In the genomic region with DNA sequence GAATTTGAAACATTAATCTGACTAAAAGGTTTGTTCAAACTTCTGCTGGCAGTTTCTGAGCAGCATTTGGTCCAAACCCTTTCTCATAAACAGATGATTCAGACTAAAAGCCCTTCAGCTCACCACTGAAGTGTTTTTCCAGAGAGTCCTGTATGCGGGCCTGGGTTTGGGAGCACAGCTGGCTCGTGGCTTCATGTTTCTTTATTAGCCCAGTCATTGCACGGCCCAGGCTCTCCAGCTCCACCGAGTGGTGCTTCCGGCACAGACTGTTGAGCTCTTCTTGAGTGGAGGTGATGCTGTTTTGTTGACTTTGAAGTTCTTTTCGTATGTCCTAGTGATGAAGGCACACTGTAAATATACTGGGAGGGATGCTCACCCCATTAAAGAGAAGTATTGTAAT, we compare ENCODE assay signal across 8 mouse cellular contexts.
DNase-seq lines count a peak whose midpoint lies in the region; ATAC-seq lines count a peak whose summit lies in the region.

No protein-coding gene starts in this region.

- peak; percentile 18 for DNase-seq in hindbrain, embryonic 10.5 days (ENCODE audit: low spot score)
- no peak for DNase-seq in hindbrain, embryonic 11.5 days (ENCODE audit: low spot score)
- DNase-seq in ES-CJ7 (ENCODE audit: low read depth, low spot score) = peak; percentile 11
- DNase-seq in gastrocnemius, postnatal 10 days = peak; percentile 45
- peak; percentile 30 for DNase-seq in lung, postnatal 14 days
- no peak for DNase-seq in left cerebral cortex, adult 11 months (ENCODE audit: low spot score)
- DNase-seq in cerebellum, postnatal 14 days = no peak
- no peak for DNase-seq in cerebellum, adult 8-10 months

- H3K9me3 ChIP-seq in hindbrain, embryonic 10.5 days = no peaks in the 10 kb centered on the region
- H3K9me3 ChIP-seq in hindbrain, embryonic 11.5 days (ENCODE audit: control insufficient read depth, low read length) = no peaks in the 10 kb centered on the region

- H3K4me3 ChIP-seq in hindbrain, embryonic 10.5 days = no peak overlapping the region
- no peak overlapping the region for H3K4me3 ChIP-seq in hindbrain, embryonic 11.5 days (ENCODE audit: low read depth, low read length)

- 49% methylated on average over 6 of the region's 6 CpGs for WGBS in hindbrain, embryonic 10.5 days
- 53% methylated on average over 6 of the region's 6 CpGs for WGBS in hindbrain, embryonic 11.5 days

- peaks cover 15% of the 10 kb centered on the region for H3K4me1 ChIP-seq in hindbrain, embryonic 10.5 days (replicated peaks)
- no peaks in the 10 kb centered on the region for H3K4me1 ChIP-seq in hindbrain, embryonic 11.5 days (replicated peaks; ENCODE audit: control insufficient read depth, insufficient read depth, low read length)

- no peak overlapping the region for H3K27ac ChIP-seq in hindbrain, embryonic 10.5 days
- H3K27ac ChIP-seq in hindbrain, embryonic 11.5 days (ENCODE audit: low read depth, low read length) = no peak overlapping the region

- no peak for ATAC-seq in hindbrain, embryonic 11.5 days (ENCODE audit: low FRiP score)

- no peaks in the 10 kb centered on the region for H3K36me3 ChIP-seq in hindbrain, embryonic 10.5 days
- H3K36me3 ChIP-seq in hindbrain, embryonic 11.5 days (ENCODE audit: control insufficient read depth, insufficient read depth, low read length) = no peaks in the 10 kb centered on the region

- H3K27me3 ChIP-seq in hindbrain, embryonic 10.5 days (ENCODE audit: insufficient read depth, poor library complexity, severe bottlenecking) = no peaks in the 10 kb centered on the region
- H3K27me3 ChIP-seq in hindbrain, embryonic 11.5 days (ENCODE audit: control insufficient read depth, insufficient read depth, low read length) = no peaks in the 10 kb centered on the region

- H3K9ac ChIP-seq in hindbrain, embryonic 11.5 days (ENCODE audit: low read depth, low read length) = no peak overlapping the region

- no peak overlapping the region for H3K4me2 ChIP-seq in hindbrain, embryonic 11.5 days (replicated peaks; ENCODE audit: low read depth, low read length)

Comparison
In these comparisons a context has a peak if more than half of its experiments do, and no peak if none do; other contexts are left out.
1. DNase-seq: peak in hindbrain, embryonic 10.5 days (single experiment), ES-CJ7 (single experiment), gastrocnemius, postnatal 10 days (single experiment) and lung, postnatal 14 days (single experiment); none in hindbrain, embryonic 11.5 days (single experiment), left cerebral cortex, adult 11 months (single experiment), cerebellum, postnatal 14 days (0 of 2) and cerebellum, adult 8-10 months (single experiment).